Mouse (Mus musculus) heart, embryonic 15.5 days (tissue): ENCODE results near the gene Obox1. TPM values are rescaled to one million over a fixed set of nuclear protein-coding genes. Genes with fewer than 3 reads are reported as not detected.
"Not testable (repeated sequence)": the region's sequence is repeated elsewhere in the genome, so short reads cannot be mapped to it uniquely, and the experiment has no call there.

Experiments used
- ATAC-seq: fragments of 200-750 bp; cut with Nextera tagmentation; replicated peaks from 2 replicates; pipeline ENCODE4 v1.8.0; 2017; ENCODE audit warnings: low read depth, moderate TSS enrichment; ENCODE audit not compliant: insufficient number of reproducible peaks, insufficient read depth, low FRiP score
- H3K27ac ChIP-seq: fragments of 300-500 bp; sonication (generic); 2 replicates; pipeline ENCODE4 v1.5.1; 2015; ENCODE audit warnings: mild to moderate bottlenecking, inconsistent platforms
- H3K27me3 ChIP-seq: fragments of 300-500 bp; sonication (generic); 2 replicates; pipeline ENCODE4 v1.6.1; 2015; ENCODE audit warnings: inconsistent platforms
- H3K36me3 ChIP-seq: fragments of 300-500 bp; sonication (generic); 2 replicates; pipeline ENCODE4 v1.6.1; 2015; ENCODE audit warnings: mild to moderate bottlenecking, inconsistent platforms
- H3K4me1 ChIP-seq: fragments of 300-500 bp; sonication (generic); replicated peaks from 2 replicates; pipeline ENCODE4 v1.6.1; 2015; ENCODE audit warnings: inconsistent platforms
- H3K4me2 ChIP-seq: fragments of 300-500 bp; sonication (generic); 2 replicates; pipeline ENCODE4 v1.6.1; 2015; ENCODE audit warnings: inconsistent platforms, mild to moderate bottlenecking, moderate library complexity
- H3K4me3 ChIP-seq: fragments of 300-500 bp; sonication (generic); 2 replicates; pipeline ENCODE4 v1.5.1; 2015; ENCODE audit warnings: mild to moderate bottlenecking, inconsistent platforms
- H3K9ac ChIP-seq: fragments of 300-500 bp; sonication (generic); 2 replicates; pipeline ENCODE4 v1.6.1; 2015; ENCODE audit warnings: mild to moderate bottlenecking, inconsistent platforms
- H3K9me3 ChIP-seq: fragments of 300-500 bp; sonication (generic); replicated peaks from 2 replicates; pipeline ENCODE4 v1.6.1; 2016; ENCODE audit warnings: inconsistent platforms
- WGBS: fragments of 180-500 bp; shearing (Covaris S2); methylation state at CpG from one replicate; pipeline ENCODE4 v1.1.7; 2015; ENCODE audit warnings: mixed read lengths; 5-methylcytosine and 5-hydroxymethylcytosine counted together
- polyA plus RNA-seq: library from polyadenylated mRNA; unstranded; fragments of >200 nt; fragmentation: Nextera tagmentation; extraction: Ambion mirVana; gene quantifications from 2 replicates; pipeline ENCODE4 v1.2.1, GENCODE M21; 2015

Gene Obox1
- not detected in 2 replicates for polyA plus RNA-seq

GRCm38 (mm10) chr7:15388421-15388998 is at the start of gene Obox1, which contains the start of gene Obox2:
Gene Obox1, plus strand, starts transcription at chr7:15388948.
Gene Obox2, plus strand, starts transcription at chr7:15388721.
- no CpG with 5 or more reads among the region's 2 CpGs for WGBS
- H3K4me2 ChIP-seq: not testable (repeated sequence)

GRCm38 (mm10) chr7:15399147-15399874 is 10.6 kb downstream of the Obox1 start:
- not testable (repeated sequence) for H3K27me3 ChIP-seq, H3K9ac ChIP-seq, H3K4me1 ChIP-seq, H3K4me3 ChIP-seq, H3K27ac ChIP-seq, H3K9me3 ChIP-seq, H3K4me2 ChIP-seq, H3K36me3 ChIP-seq, ATAC-seq
- WGBS: 53% methylated on average over 3 of the region's 3 CpGs

More at GRCm38 (mm10) chr7:15388421-15388998, at the start of gene Obox1, which contains the start of gene Obox2:
- not testable (repeated sequence) for ATAC-seq, H3K27me3 ChIP-seq, H3K4me1 ChIP-seq, H3K9ac ChIP-seq, H3K36me3 ChIP-seq, H3K9me3 ChIP-seq, H3K4me3 ChIP-seq, H3K27ac ChIP-seq

GRCm38 (mm10) chr7:15406816-15407215 is 18.1 kb downstream of the Obox1 start:
- not testable (repeated sequence) for H3K9me3 ChIP-seq, H3K4me3 ChIP-seq, H3K9ac ChIP-seq, H3K36me3 ChIP-seq, H3K4me1 ChIP-seq, H3K27ac ChIP-seq, H3K4me2 ChIP-seq, ATAC-seq, H3K27me3 ChIP-seq
- 86% methylated on average over 10 of the region's 10 CpGs for WGBS

GRCm38 (mm10) chr7:15418046-15418445 is 29.3 kb downstream of the Obox1 start:
- not testable (repeated sequence) for H3K4me1 ChIP-seq, H3K27me3 ChIP-seq, H3K27ac ChIP-seq, H3K9ac ChIP-seq, H3K36me3 ChIP-seq, H3K4me2 ChIP-seq, H3K9me3 ChIP-seq, ATAC-seq, H3K4me3 ChIP-seq
- WGBS: 74% methylated on average over 9 of the region's 9 CpGs

- not testable (repeated sequence) for H3K27ac ChIP-seq, H3K4me3 ChIP-seq, H3K4me1 ChIP-seq, H3K4me2 ChIP-seq, ATAC-seq, H3K36me3 ChIP-seq, H3K27me3 ChIP-seq, H3K9me3 ChIP-seq, H3K9ac ChIP-seq
- 77% methylated on average over 4 of the region's 4 CpGs for WGBS
Observed at GRCm38 (mm10) chr7:15425537-15425936, 36.8 kb downstream of the Obox1 start.

- not testable (repeated sequence) for H3K4me2 ChIP-seq, ATAC-seq, H3K4me1 ChIP-seq, H3K27me3 ChIP-seq, H3K27ac ChIP-seq, H3K9ac ChIP-seq, H3K9me3 ChIP-seq, H3K36me3 ChIP-seq, H3K4me3 ChIP-seq
- 62% methylated on average over 5 of the region's 5 CpGs for WGBS
Observed at GRCm38 (mm10) chr7:15509411-15509810, 120.7 kb downstream of the Obox1 start.

Other genes with a start within 250 kb of the Obox1 start
- not detected in 2 replicates for gene Obox2, start 227 bp upstream of the Obox1 start, polyA plus RNA-seq